Mouse (Mus musculus): ENCODE measurements at regions not wholly inside any gene's neighbourhood (a gene's known extent, or its start where the extent isn't known, plus 50 kb on each side); places are given as distances from the start of the nearest gene placed in this dataset.

DNA sequence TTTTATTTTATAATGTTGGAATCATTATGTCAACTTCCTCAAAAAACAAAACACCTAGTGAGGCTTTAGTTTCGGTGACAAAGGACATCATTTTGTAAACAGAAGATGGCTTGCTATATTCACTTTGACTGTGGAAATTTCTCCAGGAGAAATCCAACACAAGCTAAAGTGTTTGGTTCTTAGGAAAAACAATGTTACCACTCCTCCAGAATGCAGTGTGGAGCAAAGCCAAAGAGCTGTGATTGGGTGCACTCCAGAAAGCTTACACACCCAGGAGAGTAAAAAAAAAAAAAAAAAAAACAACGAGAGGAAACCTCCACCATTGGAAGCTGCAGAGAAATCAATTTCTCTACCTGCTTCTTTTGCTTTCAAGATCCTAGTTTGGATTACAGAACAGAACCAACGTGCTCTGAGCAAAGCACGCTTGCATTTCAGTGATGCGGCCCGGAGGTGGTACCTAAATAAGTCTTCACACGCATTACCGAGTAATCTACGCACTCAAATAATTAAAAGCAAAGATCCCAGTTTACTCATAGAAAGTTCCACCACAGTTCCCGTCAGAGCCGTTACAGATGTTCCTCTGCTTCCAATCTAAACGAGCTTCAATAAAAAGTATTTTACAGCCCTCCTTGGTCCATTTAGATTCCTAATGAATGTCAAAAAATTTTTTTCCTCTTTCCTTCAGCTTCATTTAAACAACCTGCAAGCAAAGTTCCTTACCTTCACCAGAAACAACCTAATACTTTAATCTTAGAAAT lies 199.5 kb upstream of the Gk2 start:
- peak overlapping the region; percentile 43 for H3K4me2 ChIP-seq
- H3K27me3 ChIP-seq = no peaks in the 10 kb centered on the region
- H3K27ac ChIP-seq = no peak overlapping the region
- no peak overlapping the region for H3K4me3 ChIP-seq (replicated peaks)
- no peak; the same call in 1 of the 2 replicates for ATAC-seq (ENCODE audit: insufficient number of reproducible peaks, insufficient read depth, low FRiP score, low TSS enrichment, low read depth)
- H3K4me1 ChIP-seq (replicated peaks) = peaks cover 6% of the 10 kb centered on the region; the same call in 1 of the 2 replicates
- no peaks in the 10 kb centered on the region for H3K36me3 ChIP-seq
- H3K9me3 ChIP-seq = no peaks in the 10 kb centered on the region
- no peak overlapping the region for H3K9ac ChIP-seq (replicated peaks)
- WGBS = 43% methylated on average over 12 of the region's 12 CpGs

DNA sequence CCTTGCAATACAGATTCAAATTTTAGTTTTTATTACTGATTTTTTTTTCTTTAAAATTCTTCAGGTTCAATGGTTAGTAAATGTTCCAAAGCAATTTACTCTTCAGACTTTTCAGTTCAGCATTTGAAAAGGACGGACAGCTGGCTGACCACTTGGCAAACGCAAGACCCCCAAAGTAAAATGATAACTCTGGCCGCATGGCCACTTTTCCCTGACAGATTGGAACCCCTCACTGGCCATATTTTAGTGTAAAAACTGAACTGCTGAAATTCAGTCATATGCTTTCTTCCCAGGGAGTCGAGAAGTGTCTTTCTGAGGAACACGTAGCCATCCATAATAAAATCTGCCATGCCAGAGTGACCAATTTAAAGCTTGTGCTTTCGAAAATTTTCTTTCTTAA lies 198.4 kb upstream of the Gk2 start:
- Histone ChIP-seq H3K4me3 (replicated peaks) (no peak overlapping the region), H3K36me3 (no peaks in the 10 kb centered on the region), H3K27ac (no peak overlapping the region), H3K9ac (replicated peaks) (no peak overlapping the region), H3K4me2 (no peak overlapping the region), H3K4me1 (replicated peaks) (peaks cover 6% of the 10 kb centered on the region; the same call in 1 of the 2 replicates), H3K27me3 (no peaks in the 10 kb centered on the region), H3K9me3 (no peaks in the 10 kb centered on the region)
- WGBS = 86% methylated on average over 6 of the region's 6 CpGs
- ATAC-seq (ENCODE audit: insufficient number of reproducible peaks, insufficient read depth, low FRiP score, low TSS enrichment, low read depth) = no peak

DNA sequence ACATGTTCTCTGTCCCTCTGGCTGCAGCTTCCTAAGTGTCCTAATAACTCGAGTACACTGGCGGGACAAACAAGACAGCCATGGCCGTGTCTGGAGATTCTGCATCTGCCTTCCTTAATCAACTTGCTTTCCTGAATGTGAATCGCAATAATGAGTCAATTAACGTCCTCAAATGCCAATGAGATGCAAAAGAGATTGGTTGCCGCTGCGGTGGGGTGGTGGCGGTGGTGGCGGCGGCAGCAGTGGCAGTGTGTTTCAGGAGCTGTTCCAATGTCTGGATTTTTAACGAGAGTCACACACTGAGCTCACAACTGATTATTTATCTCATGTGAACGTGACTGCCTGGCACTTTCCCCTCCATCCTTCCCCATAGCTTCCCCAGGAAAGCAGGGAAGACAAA lies 197.6 kb upstream of the Gk2 start:
- ATAC-seq (ENCODE audit: insufficient number of reproducible peaks, insufficient read depth, low FRiP score, low TSS enrichment, low read depth) = no peak
- no peaks in the 10 kb centered on the region for H3K27me3 ChIP-seq
- H3K27ac ChIP-seq = no peak overlapping the region
- 49% methylated on average over 12 of the region's 12 CpGs for WGBS
- no peak overlapping the region for H3K9ac ChIP-seq (replicated peaks)
- H3K4me1 ChIP-seq (replicated peaks) = peaks cover 6% of the 10 kb centered on the region; the same call in 1 of the 2 replicates
- no peaks in the 10 kb centered on the region for H3K36me3 ChIP-seq
- no peaks in the 10 kb centered on the region for H3K9me3 ChIP-seq
- no peak overlapping the region for H3K4me3 ChIP-seq (replicated peaks)
- no peak overlapping the region for H3K4me2 ChIP-seq

DNA sequence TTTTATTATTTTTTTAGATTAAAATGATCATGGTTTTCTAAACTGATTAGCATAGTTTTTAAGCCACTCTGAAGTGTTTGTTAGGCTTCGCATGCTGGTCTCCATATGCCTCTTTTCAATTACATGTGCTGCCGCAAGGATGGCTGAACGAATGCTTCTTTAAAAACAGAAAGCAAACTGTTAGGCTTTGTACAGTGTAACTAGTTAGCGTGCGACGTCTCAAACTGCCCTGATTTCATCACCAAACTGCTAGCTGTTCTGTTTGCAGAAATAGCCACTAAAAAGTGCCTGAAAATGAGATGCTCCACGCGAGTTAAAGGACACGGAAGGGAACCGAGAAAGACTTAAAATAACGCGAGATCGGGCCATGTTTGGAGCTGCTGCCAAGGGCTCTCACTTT lies 185.4 kb upstream of the Gk2 start:
- Histone ChIP-seq H3K36me3 (no peaks in the 10 kb centered on the region), H3K4me1 (replicated peaks) (0 out of 2 replicates have a peak, but pooled peaks cover 3% of the 10 kb centered on the region), H3K9ac (replicated peaks) (no peak overlapping the region), H3K9me3 (no peaks in the 10 kb centered on the region), H3K27ac (no peak overlapping the region), H3K27me3 (no peaks in the 10 kb centered on the region), H3K4me3 (replicated peaks) (no peak overlapping the region), H3K4me2 (no peak overlapping the region)
- WGBS = 91% methylated on average over 13 of the region's 13 CpGs
- ATAC-seq (ENCODE audit: insufficient number of reproducible peaks, insufficient read depth, low FRiP score, low TSS enrichment, low read depth) = no peak

DNA sequence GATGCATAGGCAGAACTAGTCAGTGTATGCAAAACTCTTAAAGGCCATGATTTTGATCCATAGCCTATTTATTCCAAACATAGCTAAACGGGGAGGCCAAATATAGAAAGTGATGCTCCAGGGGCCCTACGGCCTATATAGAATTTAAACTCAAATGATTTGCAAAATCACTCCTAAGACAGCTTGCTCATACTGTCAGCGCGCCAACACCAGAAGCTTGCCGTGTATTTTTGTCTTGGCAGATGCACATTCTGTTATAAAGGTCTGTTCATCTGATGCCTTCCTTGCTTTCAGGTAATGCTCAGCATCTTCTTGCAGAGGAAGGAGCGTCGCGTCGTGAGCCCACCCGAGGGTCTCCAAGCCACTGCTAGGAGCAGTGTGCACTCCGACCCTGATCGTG lies 184.8 kb upstream of the Gk2 start:
- Histone ChIP-seq H3K27me3 (no peaks in the 10 kb centered on the region), H3K36me3 (no peaks in the 10 kb centered on the region), H3K9ac (replicated peaks) (no peak overlapping the region), H3K4me1 (replicated peaks) (0 out of 2 replicates have a peak, but pooled peaks cover 3% of the 10 kb centered on the region), H3K4me3 (replicated peaks) (no peak overlapping the region), H3K9me3 (no peaks in the 10 kb centered on the region), H3K27ac (no peak overlapping the region), H3K4me2 (no peak overlapping the region)
- ATAC-seq (ENCODE audit: insufficient number of reproducible peaks, insufficient read depth, low FRiP score, low TSS enrichment, low read depth) = no peak
- WGBS = 95% methylated on average over 12 of the region's 12 CpGs

DNA sequence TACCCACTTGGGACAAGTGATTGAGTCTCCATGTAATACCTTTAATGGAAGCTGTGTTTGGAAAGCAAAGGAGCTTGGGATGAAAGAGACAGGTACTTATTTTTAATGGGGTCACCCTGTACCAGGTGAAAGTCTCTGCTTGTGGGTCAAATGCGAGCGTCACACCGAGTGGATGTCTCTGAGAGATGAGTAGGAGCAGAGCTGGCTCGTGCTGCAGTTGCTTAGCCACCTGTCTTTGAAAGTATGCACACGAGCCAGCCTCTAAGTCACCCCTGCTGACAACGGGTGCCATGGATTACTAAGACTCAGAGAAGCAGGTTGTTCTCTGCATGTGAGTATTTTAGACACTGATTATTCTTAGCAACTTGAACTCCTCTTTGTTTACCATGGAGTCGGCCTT lies 179.5 kb upstream of the Gk2 start:
- Histone ChIP-seq H3K27ac (no peak overlapping the region), H3K4me2 (no peak overlapping the region), H3K4me1 (replicated peaks) (0 out of 2 replicates have a peak, but pooled peaks cover 2% of the 10 kb centered on the region), H3K4me3 (replicated peaks) (no peak overlapping the region), H3K9me3 (no peaks in the 10 kb centered on the region), H3K9ac (replicated peaks) (no peak overlapping the region), H3K27me3 (no peaks in the 10 kb centered on the region), H3K36me3 (no peaks in the 10 kb centered on the region)
- no peak for ATAC-seq (ENCODE audit: insufficient number of reproducible peaks, insufficient read depth, low FRiP score, low TSS enrichment, low read depth)
- 73% methylated on average over 7 of the region's 7 CpGs for WGBS

DNA sequence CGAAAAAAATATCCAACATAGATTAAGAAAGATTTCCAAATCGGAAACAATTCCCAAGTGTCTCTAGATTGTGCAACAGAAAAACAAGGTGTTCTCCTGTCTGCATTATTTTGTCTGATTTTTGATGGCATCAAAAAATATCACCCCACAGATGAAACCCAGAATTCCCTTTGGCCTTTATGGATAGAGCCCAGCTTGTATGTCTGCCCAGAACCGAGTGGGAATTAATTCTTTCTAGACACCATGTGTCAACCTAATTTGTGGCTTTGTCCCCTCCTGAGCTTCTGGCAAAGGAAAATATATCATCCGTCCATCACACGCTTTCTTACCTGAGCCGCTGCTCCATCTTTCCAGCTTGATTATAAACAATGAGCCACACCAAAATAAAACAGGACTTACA lies 176.9 kb upstream of the Gk2 start:
- no peaks in the 10 kb centered on the region for H3K36me3 ChIP-seq
- H3K9me3 ChIP-seq = no peaks in the 10 kb centered on the region
- WGBS = 87% methylated on average over 6 of the region's 6 CpGs
- H3K9ac ChIP-seq (replicated peaks) = no peak overlapping the region
- no peak for ATAC-seq (ENCODE audit: insufficient number of reproducible peaks, insufficient read depth, low FRiP score, low TSS enrichment, low read depth)
- no peak overlapping the region for H3K4me3 ChIP-seq (replicated peaks)
- no peaks in the 10 kb centered on the region for H3K27me3 ChIP-seq
- H3K4me1 ChIP-seq (replicated peaks) = no peaks in the 10 kb centered on the region
- no peak overlapping the region for H3K4me2 ChIP-seq
- no peak overlapping the region for H3K27ac ChIP-seq

DNA sequence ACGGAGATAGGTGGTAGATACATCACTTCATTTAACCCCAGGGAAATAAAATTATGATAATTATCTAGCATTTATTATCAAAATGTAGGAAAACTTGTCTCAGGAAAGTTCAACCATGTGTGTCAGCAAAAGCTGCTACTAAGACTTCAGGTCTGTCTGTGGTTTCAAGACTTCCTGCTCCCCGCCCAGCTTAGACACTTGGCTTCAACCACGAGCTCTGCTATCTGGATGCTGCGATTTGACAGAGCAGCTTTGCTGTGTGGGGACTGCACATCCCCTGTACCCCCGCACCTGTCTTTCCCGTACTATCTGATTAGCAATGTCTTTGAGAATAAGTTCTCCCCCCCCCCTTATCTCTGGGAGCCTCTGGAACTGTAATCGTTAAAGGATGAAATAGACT lies 176.0 kb upstream of the Gk2 start:
- WGBS = 89% methylated on average over 7 of the region's 7 CpGs
- Histone ChIP-seq H3K27me3 (no peaks in the 10 kb centered on the region), H3K9me3 (no peaks in the 10 kb centered on the region), H3K9ac (replicated peaks) (no peak overlapping the region), H3K4me2 (no peak overlapping the region), H3K27ac (no peak overlapping the region), H3K4me1 (replicated peaks) (no peaks in the 10 kb centered on the region), H3K36me3 (no peaks in the 10 kb centered on the region), H3K4me3 (replicated peaks) (no peak overlapping the region)
- no peak for ATAC-seq (ENCODE audit: insufficient number of reproducible peaks, insufficient read depth, low FRiP score, low TSS enrichment, low read depth)

DNA sequence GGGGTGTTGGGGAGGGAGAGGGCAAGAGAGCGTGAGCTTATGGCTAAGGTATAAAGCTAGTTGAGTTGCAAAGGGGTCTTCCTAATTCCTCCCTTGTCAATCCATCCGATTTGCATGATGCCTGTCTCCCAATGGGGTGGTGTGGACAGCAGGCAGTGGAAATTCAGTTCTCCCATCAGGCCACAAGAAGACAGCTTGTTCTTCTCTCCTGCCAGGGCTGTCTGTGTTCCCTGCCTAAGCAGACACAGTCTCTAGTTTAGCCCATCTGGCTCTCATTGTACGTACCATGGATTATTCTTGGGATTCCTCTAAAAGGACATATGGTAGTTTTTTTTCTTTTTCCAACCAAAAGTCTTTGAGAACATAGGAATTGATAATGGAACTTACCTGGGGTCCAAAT lies 168.4 kb upstream of the Gk2 start:
- Histone ChIP-seq H3K9me3 (0 out of 2 replicates have a peak, but pooled peaks cover 4% of the 10 kb centered on the region), H3K4me3 (replicated peaks) (no peak overlapping the region), H3K27me3 (no peaks in the 10 kb centered on the region), H3K27ac (no peak overlapping the region), H3K4me2 (no peak overlapping the region), H3K36me3 (no peaks in the 10 kb centered on the region), H3K9ac (replicated peaks) (no peak overlapping the region), H3K4me1 (replicated peaks) (no peaks in the 10 kb centered on the region)
- ATAC-seq (ENCODE audit: insufficient number of reproducible peaks, insufficient read depth, low FRiP score, low TSS enrichment, low read depth) = no peak
- 85% methylated on average over 3 of the region's 3 CpGs for WGBS

DNA sequence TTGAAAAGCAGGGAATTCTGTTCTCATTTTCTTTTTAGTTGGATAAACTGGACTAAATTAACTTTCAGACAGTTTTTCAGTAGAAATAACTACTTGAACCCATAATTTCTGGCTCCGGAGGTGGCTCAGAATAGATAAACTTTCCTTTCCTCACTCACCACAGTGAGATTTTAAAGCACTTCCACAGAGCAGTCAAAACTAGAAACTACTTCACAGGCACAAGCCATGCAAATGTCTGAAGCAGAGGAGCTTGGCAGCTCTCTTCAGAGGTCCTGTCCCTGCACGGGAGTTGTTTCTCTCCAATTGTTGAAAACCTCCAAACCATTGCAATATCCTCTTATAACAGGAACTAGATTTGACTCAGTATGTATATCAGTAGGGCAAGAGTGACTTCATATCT lies 163.1 kb upstream of the Gk2 start:
- Histone ChIP-seq H3K4me1 (replicated peaks) (no peaks in the 10 kb centered on the region), H3K36me3 (no peaks in the 10 kb centered on the region), H3K27ac (no peak overlapping the region), H3K27me3 (no peaks in the 10 kb centered on the region), H3K4me3 (replicated peaks) (no peak overlapping the region), H3K4me2 (no peak overlapping the region), H3K9ac (replicated peaks) (no peak overlapping the region), H3K9me3 (0 out of 2 replicates have a peak, but pooled peaks cover 4% of the 10 kb centered on the region)
- WGBS = 81% methylated on average over 2 of the region's 2 CpGs
- no peak for ATAC-seq (ENCODE audit: insufficient number of reproducible peaks, insufficient read depth, low FRiP score, low TSS enrichment, low read depth)

DNA sequence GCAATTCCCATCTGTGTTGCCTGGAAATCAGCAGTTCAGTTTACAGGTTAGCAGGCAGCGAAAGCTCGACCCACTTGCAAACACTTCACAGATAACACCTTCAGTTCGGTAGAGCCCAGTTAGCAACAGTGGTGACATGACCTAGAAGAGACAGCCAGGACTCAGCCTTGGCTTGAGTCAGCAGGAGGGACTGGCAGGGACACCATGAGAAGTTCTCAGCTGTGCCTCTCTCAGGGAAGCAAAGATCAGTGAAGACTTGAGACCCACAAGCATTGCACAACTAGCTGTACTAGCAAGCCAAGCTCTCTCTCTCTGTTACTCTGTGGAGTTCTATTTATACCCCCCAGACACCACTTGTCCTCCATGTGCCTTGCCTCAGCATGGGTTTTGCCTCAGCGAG lies 161.6 kb upstream of the Gk2 start:
- H3K4me2 ChIP-seq = no peak overlapping the region
- no peak overlapping the region for H3K4me3 ChIP-seq (replicated peaks)
- 0 out of 2 replicates have a peak, but pooled peaks cover 4% of the 10 kb centered on the region for H3K9me3 ChIP-seq
- no peaks in the 10 kb centered on the region for H3K36me3 ChIP-seq
- no peak overlapping the region for H3K27ac ChIP-seq
- WGBS = 92% methylated on average over 4 of the region's 4 CpGs
- no peak overlapping the region for H3K9ac ChIP-seq (replicated peaks)
- H3K27me3 ChIP-seq = no peaks in the 10 kb centered on the region
- no peak for ATAC-seq (ENCODE audit: insufficient number of reproducible peaks, insufficient read depth, low FRiP score, low TSS enrichment, low read depth)
- H3K4me1 ChIP-seq (replicated peaks) = no peaks in the 10 kb centered on the region

DNA sequence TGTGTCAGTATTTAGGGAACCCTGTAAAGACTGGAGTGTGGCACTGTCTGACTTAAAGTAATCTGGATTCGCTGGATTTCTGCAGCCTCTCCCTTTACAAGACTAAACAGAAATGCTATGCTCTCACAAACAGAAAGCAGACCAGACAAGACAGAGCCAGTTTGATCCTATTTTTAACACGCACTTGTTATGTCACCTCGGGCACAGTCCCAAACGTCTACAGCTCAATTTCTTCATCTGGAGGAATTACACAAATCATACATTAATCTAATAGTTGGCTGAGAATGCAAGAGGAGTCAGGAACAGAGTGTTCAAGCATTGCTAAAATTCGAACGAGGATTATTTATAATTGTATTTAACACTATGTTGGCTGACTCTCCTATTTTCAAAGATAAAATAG lies 145.4 kb upstream of the Gk2 start:
- Histone ChIP-seq H3K4me1 (replicated peaks) (no peaks in the 10 kb centered on the region), H3K27me3 (no peaks in the 10 kb centered on the region), H3K4me2 (no peak overlapping the region), H3K27ac (no peak overlapping the region), H3K9me3 (no peaks in the 10 kb centered on the region), H3K4me3 (replicated peaks) (no peak overlapping the region), H3K36me3 (no peaks in the 10 kb centered on the region), H3K9ac (replicated peaks) (no peak overlapping the region)
- 87% methylated on average over 6 of the region's 6 CpGs for WGBS
- ATAC-seq (ENCODE audit: insufficient number of reproducible peaks, insufficient read depth, low FRiP score, low TSS enrichment, low read depth) = no peak
